Mouse (Mus musculus): Measurements from ENCODE around the gene Marveld1. TPM values are rescaled to one million over a fixed set of nuclear protein-coding genes. Genes with fewer than 3 reads are reported as not detected.

Marveld1 gene
- total and polyA plus RNA-seq, 3 experiments, result 9.7 to 24.4 TPM; not detected in 1

DNA sequence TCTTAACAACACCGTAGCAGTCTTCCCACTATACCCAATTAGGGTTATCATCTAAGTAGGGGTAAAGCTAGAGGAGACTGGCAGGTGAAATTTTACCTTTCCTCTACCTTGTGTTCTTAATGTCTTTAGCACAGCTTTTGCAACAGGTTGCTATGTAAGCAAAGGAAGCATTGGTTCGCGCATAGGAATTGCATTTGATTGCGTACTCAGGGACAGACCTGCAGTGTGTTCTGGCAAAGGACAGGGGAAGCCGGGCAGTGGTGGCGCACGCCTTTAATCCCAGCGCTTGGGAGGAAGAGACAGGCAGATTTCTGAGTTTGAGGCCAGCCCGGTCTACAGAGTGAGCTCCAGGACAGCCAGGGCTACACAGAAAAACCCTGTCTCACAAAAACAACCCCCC is 29.1 kb upstream of the Marveld1 start:
- H3K27me3 ChIP-seq (ENCODE audit: control insufficient read depth in 1 of 2, insufficient read depth in 2 of 2, low read length in 2 of 2), result no peaks in the 10 kb centered on the region
- H3K9ac ChIP-seq (ENCODE audit: control insufficient read depth, low read depth, low read length, poor library complexity, severe bottlenecking), result no peak overlapping the region
- no peak overlapping the region for H3K27ac ChIP-seq (ENCODE audit: control insufficient read depth, low read depth, low read length)
- no peaks in the 10 kb centered on the region for H3K79me2 ChIP-seq (ENCODE audit: control insufficient read depth, insufficient read depth, low read length, poor library complexity)
- no peak overlapping the region for H3K4me3 ChIP-seq (ENCODE audit: control insufficient read depth in 1 of 2, insufficient read depth in 1 of 2, low read depth in 2 of 2, low read length in 2 of 2)
- no peak for TF ChIP-seq SIN3A (IDR thresholded peaks at IDR 0.05; ENCODE audit: low read length)
- TF ChIP-seq ZKSCAN1 (IDR thresholded peaks at IDR 0.05; ENCODE audit: low read depth, low read length), result no peak
- TF ChIP-seq RCOR1 (IDR thresholded peaks at IDR 0.05; ENCODE audit: low read depth, low read length), result no peak
- TF ChIP-seq POLR2AphosphoS5 (IDR thresholded peaks at IDR 0.05; ENCODE audit: borderline replicate concordance, low read depth, low read length), result no peak
- no peak for TF ChIP-seq USF2 (IDR thresholded peaks at IDR 0.05; ENCODE audit: borderline replicate concordance in 1 of 2, insufficient read depth in 1 of 2, low read depth in 1 of 2, low read length in 2 of 2)
- no peak for TF ChIP-seq CHD1 (IDR thresholded peaks at IDR 0.05; ENCODE audit: low read depth, low read length)
- no peak for TF ChIP-seq ZMIZ1 (IDR thresholded peaks at IDR 0.05; ENCODE audit: low read depth, low read length)
- TF ChIP-seq MYC (IDR thresholded peaks at IDR 0.05; ENCODE audit: low read depth, low read length), result no peak
- TF ChIP-seq SMC3 (IDR thresholded peaks at IDR 0.05; ENCODE audit: low read depth, low read length), result no peak
- no peak for TF ChIP-seq NRF1 (IDR thresholded peaks at IDR 0.05; ENCODE audit: insufficient read depth, low read depth, low read length, poor library complexity, severe bottlenecking)
- no peak for TF ChIP-seq GATA1 (IDR thresholded peaks at IDR 0.05; ENCODE audit: low read depth, low read length)
- TF ChIP-seq ETS1 (IDR thresholded peaks at IDR 0.05; ENCODE audit: low read depth, low read length), result no peak
- no peak for TF ChIP-seq HCFC1 (IDR thresholded peaks at IDR 0.05; ENCODE audit: low read depth, low read length)
- no peak for TF ChIP-seq ELF1 (IDR thresholded peaks at IDR 0.05; ENCODE audit: low read depth, low read length)
- no peak for TF ChIP-seq E2F4 (IDR thresholded peaks at IDR 0.05; ENCODE audit: borderline replicate concordance, low read depth, low read length)
- no peak for TF ChIP-seq CTCF (IDR thresholded peaks at IDR 0.05 in 2 of 3, conservative IDR thresholded peaks at IDR 0.05 in 1 of 3; ENCODE audit: control insufficient read depth in 1 of 3, insufficient read depth in 1 of 3, low read depth in 2 of 3, low read length in 3 of 3, poor library complexity in 1 of 3, severe bottlenecking in 1 of 3)
- no peak for TF ChIP-seq USF1 (IDR thresholded peaks at IDR 0.05; ENCODE audit: low read depth, low read length)
- TF ChIP-seq TBP (IDR thresholded peaks at IDR 0.05; ENCODE audit: low read depth, low read length), result no peak
- no peak for TF ChIP-seq ZC3H11A (IDR thresholded peaks at IDR 0.05; ENCODE audit: low read depth, low read length)
- no peak for DNase-seq (ENCODE audit: low read depth, low spot score)
- H3K36me3 ChIP-seq (ENCODE audit: control insufficient read depth in 1 of 2, insufficient read depth in 2 of 2, low read length in 2 of 2), result peaks cover 0 to 10% of the 10 kb centered on the region in 2 experiments; a peak in 2 of 4 replicates
- H3K9me3 ChIP-seq (replicated peaks; ENCODE audit: insufficient read depth, low read length), result no peaks in the 10 kb centered on the region
- peaks cover 0 to 2% of the 10 kb centered on the region in 2 experiments; a peak in 1 of 4 replicates for H3K4me1 ChIP-seq (ENCODE audit: control insufficient read depth in 1 of 2, insufficient read depth in 2 of 2, low read length in 2 of 2)

DNA sequence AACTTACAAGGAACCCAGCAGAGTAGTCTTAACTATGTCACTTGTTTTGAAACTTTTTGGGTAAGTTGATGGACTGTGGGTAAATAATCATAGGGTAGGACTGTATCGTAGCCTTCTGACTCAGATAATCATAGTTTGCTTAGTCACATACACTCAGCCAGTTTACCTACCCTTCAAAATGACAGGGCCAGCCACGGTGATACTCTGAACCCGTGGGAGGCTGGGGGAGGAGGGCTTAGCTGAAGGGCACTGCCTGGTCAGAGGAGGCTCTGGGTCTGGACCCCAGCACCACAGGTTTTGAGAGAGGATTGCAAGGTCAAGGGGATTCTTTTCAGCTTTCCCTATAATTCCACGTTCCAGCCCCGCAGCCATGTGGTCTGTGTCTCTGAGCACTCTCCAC is 28.6 kb upstream of the Marveld1 start:
- TF ChIP-seq NELFE (IDR thresholded peaks at IDR 0.05; ENCODE audit: low read depth, low read length), result no peak
- TF ChIP-seq KAT2A (conservative IDR thresholded peaks at IDR 0.05; ENCODE audit: low read depth, low read length), result no peak
- no peak for TF ChIP-seq E2F4 (IDR thresholded peaks at IDR 0.05; ENCODE audit: borderline replicate concordance, low read depth, low read length)
- TF ChIP-seq MAX (IDR thresholded peaks at IDR 0.05; ENCODE audit: low read length), result no peak
- no peak for TF ChIP-seq CHD1 (IDR thresholded peaks at IDR 0.05; ENCODE audit: low read depth, low read length)
- no peak for TF ChIP-seq RAD21 (IDR thresholded peaks at IDR 0.05; ENCODE audit: low read depth, low read length)
- no peak for TF ChIP-seq CHD2 (IDR thresholded peaks at IDR 0.05; ENCODE audit: low read length)
- no peak for TF ChIP-seq CTCF (IDR thresholded peaks at IDR 0.05 in 2 of 3, conservative IDR thresholded peaks at IDR 0.05 in 1 of 3; ENCODE audit: control insufficient read depth in 1 of 3, insufficient read depth in 1 of 3, low read depth in 2 of 3, low read length in 3 of 3, poor library complexity in 1 of 3, severe bottlenecking in 1 of 3)
- Histone ChIP-seq H3K36me3 (ENCODE audit: control insufficient read depth in 1 of 2, insufficient read depth in 2 of 2, low read length in 2 of 2) (peaks cover 0 to 10% of the 10 kb centered on the region in 2 experiments; a peak in 2 of 4 replicates), H3K27ac (ENCODE audit: control insufficient read depth, low read depth, low read length) (no peak overlapping the region)

More for the DNA sequence above, 28.6 kb upstream of the Marveld1 start:
- H3K9me3 ChIP-seq (replicated peaks; ENCODE audit: insufficient read depth, low read length), result no peaks in the 10 kb centered on the region
- H3K27me3 ChIP-seq (ENCODE audit: control insufficient read depth in 1 of 2, insufficient read depth in 2 of 2, low read length in 2 of 2), result no peaks in the 10 kb centered on the region
- H3K4me1 ChIP-seq (ENCODE audit: control insufficient read depth in 1 of 2, insufficient read depth in 2 of 2, low read length in 2 of 2), result peaks cover 0 to 2% of the 10 kb centered on the region in 2 experiments; a peak in 1 of 4 replicates
- DNase-seq (ENCODE audit: low read depth, low spot score), result no peak
- H3K4me3 ChIP-seq (ENCODE audit: control insufficient read depth in 1 of 2, insufficient read depth in 1 of 2, low read depth in 2 of 2, low read length in 2 of 2), result no peak overlapping the region
- no peaks in the 10 kb centered on the region for H3K79me2 ChIP-seq (ENCODE audit: control insufficient read depth, insufficient read depth, low read length, poor library complexity)
- no peak overlapping the region for H3K9ac ChIP-seq (ENCODE audit: control insufficient read depth, low read depth, low read length, poor library complexity, severe bottlenecking)

All from MEL (cell line).